Mouse (Mus musculus) adrenal gland, postnatal 10 days (tissue): ENCODE data around the gene Ccdc177. TPM values are rescaled to one million over a fixed set of nuclear protein-coding genes. Genes with fewer than 3 reads are reported as not detected.

ENCODE experiments used
- DNase-seq: peaks from one replicate; pipeline ENCODE4 v3.0.0; 2021; ENCODE audit warnings: mixed read lengths
- total RNA-seq, 2 experiments: library from RNA; stranded (reverse); gene quantifications; 2 replicates each; pipeline ENCODE4 v1.2.3; 2021

The Ccdc177 gene
- total RNA-seq, 2 experiments from 2014 or later: 0.06 to 0.12 TPM

DNA sequence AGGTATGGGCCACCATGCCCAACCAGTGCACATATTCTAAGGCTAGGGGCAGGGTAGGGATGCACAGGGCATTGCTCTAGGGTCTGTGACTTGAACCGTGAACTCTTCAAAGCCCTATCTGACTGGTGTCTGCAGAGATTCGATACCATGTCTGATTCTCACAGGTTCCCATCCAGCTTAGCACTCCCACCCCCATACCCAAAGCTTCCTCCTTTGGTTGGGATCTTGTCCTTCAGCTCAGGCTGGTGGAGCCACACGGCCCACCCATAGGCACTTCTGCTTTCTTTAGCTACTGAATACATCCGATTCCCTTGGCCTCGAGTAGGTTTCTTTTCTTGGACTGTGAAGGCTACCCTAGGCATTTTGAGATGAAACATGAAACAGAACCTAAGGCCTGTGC lies 24.5 kb upstream of the Ccdc177 start:
- DNase-seq: no peak

GRCm38 (mm10) chr12:80783889-80784288 lies 23.4 kb upstream of the Ccdc177 start:
- DNase-seq: no peak

DNA sequence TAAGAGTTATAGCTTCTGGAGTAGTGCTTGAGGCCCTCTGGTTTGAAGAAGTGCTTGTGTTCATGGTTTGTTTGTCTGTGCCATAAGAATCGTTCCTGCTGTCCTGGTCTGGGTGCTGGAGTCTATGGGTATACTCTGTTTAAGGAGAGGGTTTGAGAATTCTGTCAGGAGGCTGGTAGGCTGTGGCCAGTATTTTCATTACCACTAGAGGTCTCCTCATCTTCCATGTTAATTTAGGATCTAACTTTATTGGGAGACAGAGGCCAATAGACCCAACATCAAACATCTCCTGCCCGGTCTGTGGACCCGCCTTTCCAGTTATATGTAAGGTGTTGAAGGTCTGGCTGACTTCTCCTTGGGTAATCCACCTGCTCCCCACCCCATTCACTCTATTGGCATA lies 22.4 kb upstream of the Ccdc177 start:
- no peak for DNase-seq

DNA sequence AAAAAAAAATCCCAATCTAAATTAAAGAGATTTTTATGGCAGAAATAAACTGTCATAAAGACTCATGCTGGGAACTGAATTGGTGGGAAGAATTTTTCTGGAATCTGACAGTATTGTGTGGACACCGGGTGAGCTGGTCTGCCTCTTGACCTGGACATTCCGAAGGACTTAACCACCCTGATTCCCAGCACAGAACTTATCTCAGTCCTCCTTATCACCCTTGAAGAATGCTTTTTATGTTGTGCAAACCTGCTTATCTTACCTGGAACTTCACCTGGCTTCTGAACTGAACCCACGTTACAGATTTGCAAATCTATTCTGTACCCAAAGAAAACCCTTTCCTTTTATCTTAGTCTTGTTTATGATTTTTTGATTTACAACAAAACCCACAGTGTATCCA lies 21.7 kb upstream of the Ccdc177 start:
- DNase-seq: no peak

DNA sequence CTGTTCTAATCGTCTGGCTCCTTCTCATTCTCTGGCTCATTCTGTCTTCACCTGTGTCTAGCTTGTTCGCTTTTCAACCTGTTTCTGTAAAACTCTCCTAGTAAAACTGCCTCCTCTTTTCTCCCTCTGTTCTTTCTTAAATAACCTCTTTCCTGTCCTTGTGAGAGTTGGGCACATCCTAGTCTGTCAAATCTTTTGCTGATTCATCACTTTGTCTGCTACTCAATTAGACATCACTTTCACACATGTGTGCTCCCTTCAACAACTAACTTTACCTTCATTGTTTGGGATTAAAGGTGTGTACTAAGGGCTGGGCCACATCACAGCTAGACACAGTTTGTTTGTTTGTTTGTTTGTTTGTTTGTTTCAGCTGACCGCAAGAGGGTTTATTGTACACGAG lies 19.3 kb upstream of the Ccdc177 start:
- DNase-seq: no peak

DNA sequence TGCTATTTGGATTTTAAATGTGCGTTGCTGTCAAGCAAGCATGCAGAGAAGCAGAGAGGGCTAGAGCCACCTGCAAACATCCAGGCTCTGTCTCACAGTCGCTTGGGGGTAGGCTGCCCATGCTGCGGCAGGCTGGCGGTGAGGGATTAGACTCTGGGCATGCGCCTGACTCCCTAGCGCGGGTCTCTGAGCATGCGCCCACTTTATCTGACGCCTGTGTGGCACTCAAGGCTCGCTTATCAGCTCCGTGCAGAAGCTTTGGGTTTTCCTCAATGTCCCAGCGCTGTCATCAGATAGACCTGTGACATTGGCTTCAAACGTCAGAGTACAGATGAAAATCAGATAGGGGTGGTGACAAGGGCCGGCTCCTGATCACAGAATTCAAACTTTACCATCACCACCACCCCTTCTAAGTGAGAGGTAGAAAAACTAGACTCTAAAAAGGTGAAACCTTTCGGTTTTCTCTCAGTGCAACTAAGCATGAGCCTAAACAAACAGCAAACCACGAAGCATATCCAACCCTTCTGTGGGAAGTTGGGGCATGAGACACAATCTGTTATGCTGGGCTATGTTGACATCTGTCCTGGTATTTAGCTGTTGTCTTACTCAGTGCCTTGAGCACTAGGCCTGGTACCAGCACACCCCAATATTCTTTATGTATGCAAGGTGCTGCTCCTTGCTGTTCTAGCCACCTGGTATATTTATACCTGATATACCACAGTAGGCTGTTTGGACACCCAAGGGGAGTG lies 17.9 kb upstream of the Ccdc177 start:
- DNase-seq: no peak

DNA sequence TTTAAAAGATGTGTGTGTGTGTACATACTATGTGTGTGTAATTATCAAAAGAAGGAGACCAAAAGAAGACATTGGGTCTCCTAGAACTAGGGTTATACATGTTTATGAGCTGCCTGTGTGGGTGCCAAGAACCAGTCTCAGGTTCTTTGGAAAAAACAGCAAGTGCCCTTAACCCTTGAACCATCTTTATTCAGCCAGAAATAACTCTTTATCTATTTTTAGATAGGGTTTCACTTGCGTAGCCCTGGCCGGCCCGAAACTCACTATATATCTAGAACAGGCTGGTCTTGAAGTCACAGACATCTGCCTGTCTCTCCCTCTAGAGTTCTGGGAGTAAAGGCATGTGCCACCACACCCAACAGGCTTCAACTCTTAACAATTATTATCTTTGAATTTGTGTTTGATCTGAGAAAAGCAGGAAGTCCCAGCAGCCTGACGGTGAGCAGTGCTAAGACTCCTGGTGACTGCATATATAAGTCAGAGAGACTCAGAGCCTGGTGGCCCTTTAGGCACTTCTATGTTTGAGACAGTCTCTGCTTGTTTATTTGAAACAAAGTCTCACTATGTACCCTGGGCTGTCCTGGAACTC lies 15.7 kb upstream of the Ccdc177 start:
- DNase-seq: no peak

DNA sequence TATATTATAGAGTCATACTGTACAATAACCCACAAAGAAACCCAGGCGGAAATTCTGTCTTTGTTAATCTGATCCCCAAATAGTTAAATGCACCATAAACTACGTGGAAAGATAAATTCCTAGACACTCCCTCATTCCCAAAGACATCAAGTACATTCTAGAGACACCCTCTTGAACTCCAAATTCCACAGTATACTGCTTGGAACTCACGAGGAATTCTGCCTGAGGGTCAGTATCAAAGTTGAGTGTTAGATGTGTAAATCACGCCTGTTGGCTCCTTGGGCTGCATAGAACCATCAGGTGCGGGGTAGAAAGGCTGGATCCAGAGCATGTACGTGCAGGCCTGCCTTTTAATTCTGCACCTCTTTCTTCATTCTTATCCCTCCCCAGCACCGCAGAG lies 14.3 kb upstream of the Ccdc177 start:
- DNase-seq: no peak

DNA sequence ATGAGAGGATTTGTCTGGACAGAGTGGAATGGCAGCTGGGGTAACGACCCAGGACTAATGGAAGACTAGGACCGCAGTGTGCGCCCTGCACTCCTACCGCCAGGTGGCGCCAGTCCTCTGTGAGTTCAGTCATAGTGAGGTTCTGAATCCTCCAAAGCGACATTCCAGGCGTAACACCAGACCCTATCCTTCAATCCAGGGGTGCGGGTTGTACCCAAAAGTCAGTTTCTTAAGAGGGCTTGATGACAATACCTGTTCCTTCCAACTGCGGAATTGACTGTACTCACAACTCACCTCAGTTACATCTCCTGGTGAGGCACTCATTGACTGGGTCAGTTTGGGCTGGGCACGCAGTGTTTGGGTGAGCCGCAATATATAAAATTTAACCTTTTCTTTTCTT lies 9.2 kb upstream of the Ccdc177 start:
- DNase-seq: peak; percentile 85

- no peak for DNase-seq
Measured at GRCm38 (mm10) chr12:80764116-80764515, 3.6 kb upstream of the Ccdc177 start.

DNA sequence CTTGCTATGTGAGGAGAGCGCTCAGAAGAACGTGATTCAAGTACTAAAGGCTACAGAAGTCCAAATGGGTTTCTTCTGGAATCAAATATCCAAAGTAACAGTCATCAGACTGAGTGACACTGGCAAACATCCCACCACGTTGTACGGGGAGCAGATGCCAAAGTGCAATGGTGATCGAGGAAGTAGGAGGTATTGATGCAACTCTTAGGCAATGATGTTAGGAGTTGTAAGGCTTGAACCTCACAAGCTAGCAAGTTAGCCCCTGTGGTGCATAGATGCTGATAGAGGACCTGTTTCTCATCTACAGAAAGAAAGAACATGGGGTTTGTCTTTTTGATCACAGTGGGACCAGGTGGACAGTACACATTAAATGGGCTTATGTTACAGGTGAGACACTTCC lies 2.5 kb upstream of the Ccdc177 start:
- DNase-seq: no peak

GRCm38 (mm10) chr12:80759713-80760395 lies 633 bp downstream of the Ccdc177 start:
- DNase-seq: peak; percentile 10

DNA sequence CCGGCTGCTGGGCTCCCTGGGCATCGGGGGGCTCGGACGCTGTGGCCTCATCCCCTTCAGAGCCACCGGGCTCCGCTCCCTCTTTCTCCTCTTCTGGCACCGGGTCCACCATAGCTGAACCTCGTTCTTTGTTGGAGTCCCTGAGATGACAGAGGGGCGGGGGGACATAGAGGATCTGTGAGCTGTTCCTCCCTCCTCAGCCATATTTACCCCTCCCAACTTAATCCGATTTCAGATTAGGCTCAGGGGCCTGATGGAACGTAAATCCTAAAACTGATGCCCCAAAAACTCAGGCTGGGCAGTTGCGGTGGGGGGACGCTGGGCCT lies 1.1 kb downstream of the Ccdc177 start:
- DNase-seq: no peak

DNA sequence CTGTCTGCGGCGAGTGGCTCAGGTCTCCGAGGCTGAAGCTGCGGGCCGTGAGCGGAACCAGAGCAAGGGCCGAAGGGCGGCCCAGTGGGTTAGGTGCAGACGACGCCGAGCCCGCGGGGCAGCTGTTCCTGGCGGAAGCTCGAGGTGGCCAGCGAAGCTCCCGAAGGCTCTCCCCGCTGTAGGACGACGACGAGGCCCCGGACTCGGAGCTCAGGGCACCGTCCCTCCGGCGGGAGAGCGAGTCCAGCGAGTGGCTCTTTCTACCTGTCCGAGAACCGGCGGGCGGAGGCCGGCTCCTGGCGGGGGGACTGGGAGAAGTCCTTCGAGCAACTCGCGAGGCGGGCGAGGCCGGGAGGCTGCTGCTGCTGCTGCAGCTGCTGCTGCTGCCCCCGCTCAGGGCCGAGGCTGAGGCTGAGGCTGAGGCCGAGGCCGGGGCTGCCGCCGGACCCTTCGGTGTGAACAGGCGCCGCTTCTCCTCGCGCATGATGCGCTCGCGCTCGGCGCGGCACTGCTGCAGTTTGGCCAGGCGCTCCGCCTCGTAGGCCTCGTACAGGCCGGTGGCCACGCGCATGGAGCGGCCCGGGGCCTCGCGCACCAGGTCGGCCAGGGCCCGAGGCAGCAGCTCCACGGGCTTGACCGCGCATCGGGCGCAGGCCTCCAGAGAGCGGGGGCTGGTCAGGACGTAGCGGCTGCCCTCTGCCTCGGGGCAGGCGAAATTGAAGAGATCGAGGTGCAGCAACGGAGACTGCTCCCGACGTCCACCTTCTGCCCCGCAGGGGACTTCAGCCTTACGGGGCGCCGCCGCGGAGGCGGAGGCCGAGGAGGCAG lies 1.7 kb downstream of the Ccdc177 start:
- DNase-seq: peak; percentile 41

GRCm38 (mm10) chr12:80757751-80758558 lies 2.5 kb downstream of the Ccdc177 start:
- peak; percentile 76 for DNase-seq

DNA sequence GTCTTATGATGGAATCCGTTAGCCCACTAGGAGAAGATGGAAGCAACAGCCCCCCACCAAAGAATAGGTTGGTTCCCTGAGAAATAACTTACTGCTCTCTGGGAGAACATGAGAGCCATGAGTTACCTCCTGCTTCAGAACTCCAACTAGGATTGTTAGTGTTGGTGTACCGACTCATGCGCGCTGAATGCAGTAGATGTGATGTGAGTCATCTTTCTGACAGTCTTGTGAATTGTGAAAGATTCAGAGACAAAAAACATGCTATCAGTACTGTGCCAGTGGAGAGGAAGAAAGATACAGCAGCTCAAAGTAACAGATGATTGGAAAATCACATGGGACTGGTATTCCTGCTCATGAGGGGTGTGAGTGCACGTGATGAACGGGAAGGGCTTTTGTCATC lies 8.9 kb downstream of the Ccdc177 start:
- no peak for DNase-seq

DNA sequence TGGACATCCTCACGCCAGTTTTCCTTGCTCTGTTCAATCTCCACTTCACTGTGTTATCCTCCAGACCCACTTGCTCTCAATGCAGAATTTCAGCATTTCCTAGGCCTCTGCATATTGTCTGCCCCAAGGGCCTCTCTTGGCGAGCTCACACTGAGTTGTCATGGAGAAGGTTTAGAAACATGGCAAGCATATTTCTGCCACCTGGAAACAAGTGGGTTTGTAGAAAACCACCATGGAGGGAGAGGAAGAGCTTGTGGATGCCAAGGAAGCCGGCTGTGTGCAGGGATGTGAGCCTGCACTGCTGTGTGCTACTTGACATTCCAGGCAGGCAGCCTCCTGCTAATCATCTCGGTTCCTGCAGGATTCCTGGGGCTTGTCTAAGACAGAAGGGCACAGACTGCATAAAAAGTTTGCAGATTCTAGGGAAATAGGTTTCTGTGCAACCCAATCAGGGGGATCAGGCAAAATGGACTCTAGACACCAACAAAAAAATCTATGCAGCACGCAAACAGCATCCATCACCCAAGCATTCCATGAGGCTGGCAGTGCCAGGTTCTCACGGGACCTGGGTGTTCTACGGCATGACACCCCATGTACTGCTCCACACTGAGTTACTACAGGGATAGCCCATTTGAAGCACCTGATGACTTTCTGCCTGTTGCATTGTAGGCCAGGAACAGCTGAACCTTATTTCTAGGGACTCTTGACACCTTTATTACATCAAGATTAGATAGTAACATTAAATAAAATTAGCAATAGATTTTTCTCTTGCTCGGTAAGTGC lies 14.3 kb downstream of the Ccdc177 start:
- DNase-seq: no peak

GRCm38 (mm10) chr12:80744614-80745013 lies 15.9 kb downstream of the Ccdc177 start:
- no peak for DNase-seq

GRCm38 (mm10) chr12:80739482-80739881 lies 21.0 kb downstream of the Ccdc177 start:
- DNase-seq: peak; percentile 50

DNA sequence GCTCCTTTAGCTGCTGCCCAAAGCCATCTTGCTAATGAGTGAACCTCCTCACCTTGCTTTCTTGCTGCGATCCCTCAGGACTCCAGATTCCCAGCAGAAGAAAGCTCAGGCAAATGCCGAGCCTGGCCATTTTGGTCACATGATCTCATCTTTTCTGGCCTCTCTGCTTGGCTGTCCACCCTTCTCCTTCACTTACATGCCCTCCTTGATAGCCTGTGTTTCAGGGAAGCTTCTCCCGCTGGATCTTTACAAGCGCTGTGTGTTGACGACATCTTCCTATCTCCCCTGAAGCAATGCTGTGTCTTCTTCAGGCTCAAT lies 23.2 kb downstream of the Ccdc177 start:
- DNase-seq: no peak
